Mouse (Mus musculus): ENCODE measurements around the gene Ppp1ca.

Ppp1ca gene

DNA sequence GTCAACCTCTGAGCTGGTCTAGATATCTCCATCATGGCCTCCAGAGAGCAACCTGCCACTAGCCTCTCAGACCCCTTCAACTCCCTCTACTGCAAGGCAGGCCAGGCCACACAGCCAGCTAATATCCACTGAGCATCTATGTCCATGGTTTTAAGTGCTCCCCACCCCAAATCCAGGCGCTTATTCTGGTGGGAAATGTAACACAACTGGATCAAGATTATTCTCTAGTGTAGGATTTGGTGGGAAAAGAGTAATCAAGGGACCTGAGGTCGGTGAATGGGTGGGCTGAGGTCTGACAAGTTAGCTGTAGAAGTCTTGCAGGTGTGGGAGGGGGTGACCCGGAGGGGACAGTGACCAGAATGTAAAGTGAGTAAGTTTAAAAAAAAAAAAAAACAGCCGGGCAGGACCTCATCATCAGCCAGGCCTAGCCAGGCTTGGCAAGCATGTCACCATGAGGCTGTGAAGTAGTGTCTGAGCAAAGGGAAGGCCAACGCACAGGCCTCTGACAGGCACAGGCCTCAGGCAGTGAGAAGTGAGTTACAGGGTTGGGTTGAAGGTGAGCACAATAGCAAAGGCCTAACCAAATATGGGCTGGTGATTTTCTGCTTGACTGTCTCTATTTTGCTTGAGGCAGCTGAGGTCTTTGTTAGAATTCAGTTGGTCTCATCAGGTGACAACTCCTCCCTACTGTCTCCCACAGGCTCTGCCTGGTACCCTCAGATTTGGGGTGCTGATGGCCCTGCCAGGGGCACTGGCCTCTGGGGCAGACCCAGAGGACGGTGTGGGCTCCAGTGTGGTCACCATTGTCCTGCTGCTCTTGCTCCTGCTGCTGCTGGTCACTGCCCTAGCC, 36.4 kb upstream of the Ppp1ca start:
- DNase-seq: no peak

- peak; percentile 34 for DNase-seq
These were observed 35.7 kb upstream of the Ppp1ca start for GRCm38 (mm10) chr19:4156073-4156579.

- no peak for DNase-seq
These were observed 35.1 kb upstream of the Ppp1ca start for GRCm38 (mm10) chr19:4156771-4157170.

DNA sequence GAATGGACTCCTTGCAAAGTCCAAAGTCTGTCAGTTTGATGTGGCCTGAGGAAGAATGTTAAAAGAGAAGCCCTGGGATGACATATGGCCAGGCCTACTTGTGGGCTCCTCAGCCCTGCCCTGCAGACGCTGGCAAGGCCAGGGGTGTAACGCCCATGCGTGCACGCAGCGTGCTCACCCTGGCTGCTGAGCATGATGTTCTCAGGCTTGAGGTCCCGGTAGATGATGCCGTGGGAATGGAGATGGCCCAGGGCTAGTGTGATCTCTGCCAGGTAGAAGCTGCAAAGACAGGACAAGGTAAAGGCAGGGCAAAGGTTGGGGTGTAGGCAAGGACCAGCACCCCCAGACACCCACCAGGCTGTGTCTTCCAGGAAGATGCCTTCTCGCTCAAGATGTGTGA, 32.8 kb upstream of the Ppp1ca start:
- no peak for DNase-seq

- peak; percentile 94 for DNase-seq
These were observed 29.0 kb upstream of the Ppp1ca start, which contains the start of gene Rps6kb2 for GRCm38 (mm10) chr19:4162646-4163542. Rps6kb2 (minus strand) TSS chr19:4163354.

DNA sequence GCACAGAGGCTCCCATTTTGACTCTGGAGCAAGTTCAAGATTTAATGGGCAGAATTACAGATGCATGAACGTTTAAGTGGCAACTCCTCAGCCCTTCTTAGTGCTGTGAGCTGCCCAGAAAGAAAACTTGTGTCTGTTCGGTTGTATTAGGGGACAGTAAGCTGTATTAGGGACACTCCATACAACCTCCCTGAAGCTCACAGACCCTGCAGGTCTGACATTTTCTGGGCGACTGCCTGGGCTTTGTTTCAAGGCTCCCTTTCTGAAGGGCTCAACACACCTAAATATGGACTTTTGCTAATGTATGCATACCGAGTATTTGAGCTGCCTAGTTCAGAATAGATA, 28.4 kb upstream of the Ppp1ca start:
- DNase-seq: no peak

DNA sequence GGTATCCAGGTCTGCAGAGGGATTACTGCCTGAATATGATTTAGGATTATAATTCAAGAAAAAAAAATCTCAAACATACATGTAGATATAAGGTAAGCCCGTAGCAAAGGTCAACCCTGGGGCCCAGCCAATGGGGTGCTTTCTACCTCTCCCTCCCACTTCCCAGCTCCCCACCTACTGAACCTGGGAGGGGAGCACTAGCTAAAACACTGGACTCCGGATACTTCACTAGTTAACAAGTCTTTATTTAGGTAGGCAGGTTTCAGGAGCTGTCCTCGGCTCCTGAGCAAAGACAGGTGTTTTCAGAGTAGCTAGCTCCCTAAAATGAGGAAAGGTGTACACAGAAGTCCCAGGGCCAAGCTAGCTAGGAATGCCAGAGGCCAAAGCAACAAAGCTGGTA, 27.8 kb upstream of the Ppp1ca start:
- no peak for DNase-seq

GRCm38 (mm10) chr19:4164721-4165120, 27.1 kb upstream of the Ppp1ca start:
- DNase-seq: no peak

- no peak for DNase-seq
These were observed 25.0 kb upstream of the Ppp1ca start for GRCm38 (mm10) chr19:4166678-4167476.

- peak; percentile 100 for DNase-seq
These were observed 22.5 kb upstream of the Ppp1ca start for GRCm38 (mm10) chr19:4169378-4169784.

DNA sequence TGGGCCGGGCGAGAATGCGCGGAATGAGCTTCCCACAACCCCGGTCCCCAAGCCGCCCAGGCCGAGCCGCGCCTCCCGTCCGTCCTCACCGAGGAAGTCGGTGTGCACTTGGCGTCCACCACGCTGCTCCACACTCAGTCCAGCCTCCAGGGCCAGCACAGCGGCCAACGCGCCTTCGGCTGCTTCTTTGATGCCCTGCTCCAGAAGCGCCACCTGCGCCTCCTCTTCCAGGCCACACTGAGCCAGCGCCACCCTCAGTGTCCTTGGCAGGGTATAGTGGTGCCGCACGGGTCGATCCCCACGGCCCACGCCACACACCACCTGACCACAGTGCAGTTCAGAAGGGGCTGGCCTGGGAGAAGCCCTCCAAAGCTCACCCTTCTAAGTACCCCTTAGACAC, 22.1 kb upstream of the Ppp1ca start:
- no peak for DNase-seq

- DNase-seq: peak; percentile 29
These were observed 21.0 kb upstream of the Ppp1ca start for GRCm38 (mm10) chr19:4170723-4171392.

GRCm38 (mm10) chr19:4171393-4172290, 20.2 kb upstream of the Ppp1ca start:
- DNase-seq: peak; percentile 21

DNA sequence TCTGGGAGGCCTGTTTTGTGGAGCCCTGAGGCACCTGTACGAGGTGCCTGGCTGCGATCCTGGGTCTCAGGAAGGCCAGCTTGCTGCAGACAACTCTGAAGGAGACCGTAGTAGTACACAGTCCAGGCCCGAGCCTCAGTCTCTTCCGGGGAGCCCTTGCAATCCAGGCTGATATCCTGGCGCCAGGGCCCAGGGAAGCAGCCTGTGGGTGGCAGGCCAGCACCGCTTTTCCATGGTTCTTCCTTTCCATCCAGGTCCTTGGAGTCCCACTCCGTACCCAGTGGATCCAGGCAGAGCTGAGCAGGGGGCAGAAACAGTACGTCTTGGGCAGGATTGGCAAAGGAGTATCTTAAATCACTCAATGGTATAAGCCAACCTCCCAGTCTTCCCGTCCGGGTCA, 18.9 kb upstream of the Ppp1ca start:
- peak; percentile 14 for DNase-seq

- no peak for DNase-seq
These were observed 16.4 kb upstream of the Ppp1ca start, which contains the start of gene Carns1 for GRCm38 (mm10) chr19:4175368-4175947. Carns1 (minus strand) TSS chr19:4175479.

GRCm38 (mm10) chr19:4180411-4180810, 11.5 kb upstream of the Ppp1ca start:
- no peak for DNase-seq

DNA sequence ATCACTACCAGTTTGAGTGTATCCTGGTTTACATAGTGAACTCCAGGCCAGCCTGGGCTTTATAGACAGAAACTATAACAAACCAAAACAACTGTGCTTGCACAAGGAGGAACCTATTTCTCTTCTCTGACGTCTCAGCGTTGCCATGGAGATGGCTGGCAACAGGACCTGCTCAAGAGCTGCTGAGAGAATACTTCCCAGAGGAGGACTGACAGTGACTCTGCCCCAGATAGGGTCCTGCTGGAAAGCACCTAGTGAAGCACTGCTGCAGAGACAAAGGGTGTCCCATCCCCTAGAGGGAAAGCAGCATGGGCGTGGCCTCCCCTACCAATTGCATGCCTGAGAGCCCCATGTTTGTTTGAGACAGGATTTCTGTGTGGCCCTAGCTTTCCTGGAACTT, 10.0 kb upstream of the Ppp1ca start:
- DNase-seq: no peak

- DNase-seq: no peak
These were observed 8.2 kb upstream of the Ppp1ca start for GRCm38 (mm10) chr19:4183689-4184088.

GRCm38 (mm10) chr19:4184976-4185975, 6.6 kb upstream of the Ppp1ca start:
- no peak for DNase-seq

Measured in cerebellum, adult 11 months (tissue).